Mouse (Mus musculus) liver, embryonic 13.5 days (tissue): ENCODE data around the gene Themis2. TPM values are rescaled to one million over a fixed set of nuclear protein-coding genes. Genes with fewer than 3 reads are reported as not detected.

Source experiments
- ATAC-seq: fragments of 200-750 bp; cut with Nextera tagmentation; 2 replicates; pipeline ENCODE4 v1.8.0; 2017; ENCODE audit warnings: low read depth, mild to moderate bottlenecking, moderate number of reproducible peaks, moderate library complexity
- DNase-seq: peaks from one replicate; pipeline ENCODE4 v3.0.0; 2022
- H3K27ac ChIP-seq: fragments of 300-500 bp; sonication (generic); 2 replicates; pipeline ENCODE4 v1.5.1; 2015; ENCODE audit warnings: moderate library complexity, mild to moderate bottlenecking, inconsistent platforms
- H3K27me3 ChIP-seq: fragments of 300-500 bp; sonication (generic); 2 replicates; pipeline ENCODE4 v1.6.1; 2015; ENCODE audit warnings: mild to moderate bottlenecking, inconsistent platforms
- H3K36me3 ChIP-seq: fragments of 300-500 bp; sonication (generic); 2 replicates; pipeline ENCODE4 v1.6.1; 2015; ENCODE audit warnings: mild to moderate bottlenecking, inconsistent platforms
- H3K4me1 ChIP-seq: fragments of 300-500 bp; sonication (generic); replicated peaks from 2 replicates; pipeline ENCODE4 v1.6.1; 2015; ENCODE audit warnings: inconsistent platforms
- H3K4me2 ChIP-seq: fragments of 300-500 bp; sonication (generic); 2 replicates; pipeline ENCODE4 v1.6.1; 2015; ENCODE audit warnings: inconsistent platforms, mild to moderate bottlenecking, moderate library complexity
- H3K4me3 ChIP-seq: fragments of 300-500 bp; sonication (generic); replicated peaks from 2 replicates; pipeline ENCODE4 v1.5.1; 2015; ENCODE audit warnings: mild to moderate bottlenecking, inconsistent platforms
- H3K9ac ChIP-seq: fragments of 300-500 bp; sonication (generic); 2 replicates; pipeline ENCODE4 v1.6.1; 2015; ENCODE audit warnings: mild to moderate bottlenecking, inconsistent platforms
- H3K9me3 ChIP-seq: fragments of 300-500 bp; sonication (generic); replicated peaks from 2 replicates; pipeline ENCODE4 v1.6.1; 2016; ENCODE audit warnings: inconsistent platforms
- WGBS: fragments of 180-500 bp; shearing (Covaris S2); methylation state at CpG from one replicate; pipeline ENCODE4 v1.1.7; 2015; ENCODE audit not compliant: insufficient replicate concordance; 5-methylcytosine and 5-hydroxymethylcytosine counted together
- polyA plus RNA-seq: library from polyadenylated mRNA; unstranded; fragments of >200 nt; fragmentation: Nextera tagmentation; extraction: Ambion mirVana; gene quantifications from 2 replicates; pipeline ENCODE4 v1.2.1, GENCODE M21; 2015

Themis2 gene
- 1.7 and 2.4 TPM in 2 replicates for polyA plus RNA-seq

GRCm38 (mm10) chr4:132796196-132796886 is at the start of gene Themis2:
Gene Themis2 (minus strand): TSS chr4:132796387.
- Histone ChIP-seq H3K4me1 (peaks cover 26% of the 10 kb centered on the region), H3K36me3 (no peaks in the 10 kb centered on the region), H3K9ac (peak within 1 kb of the TSS; percentile 46; the same call in 1 of the 2 replicates), H3K4me3 (peak within 1 kb of the TSS; percentile 53), H3K27ac (no peak within 1 kb of the TSS), H3K27me3 (peaks cover 31% of the 10 kb centered on the region), H3K4me2 (peak within 1 kb of the TSS; percentile 74), H3K9me3 (no peaks in the 10 kb centered on the region)
- WGBS: under 1% methylated on average over 21 of the region's 21 CpGs
- ATAC-seq (peak; percentile 81), DNase-seq (peak; percentile 86)

DNA sequence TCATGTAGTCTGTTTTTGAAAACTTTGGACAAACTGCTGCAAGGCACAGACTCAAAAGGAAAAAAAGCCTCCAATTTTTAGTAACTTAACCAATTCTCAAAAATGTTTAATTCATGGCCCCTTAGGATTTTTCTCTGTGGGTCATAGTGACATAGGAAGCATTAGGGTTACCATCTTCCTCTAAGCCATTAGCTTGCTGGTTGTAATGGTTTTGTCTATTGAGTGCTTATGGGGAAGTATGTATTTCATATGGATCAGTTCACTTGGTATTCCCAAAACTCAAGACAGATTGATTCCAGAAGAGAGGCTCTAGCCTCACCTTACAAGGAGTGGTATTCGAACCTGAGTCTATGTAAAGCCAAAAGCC is 47.5 kb upstream of the Themis2 start:
- Histone ChIP-seq H3K4me3 (peak overlapping the region; percentile 89), H3K9ac (peak overlapping the region; percentile 90), H3K36me3 (peaks cover 18% of the 10 kb centered on the region), H3K4me2 (peak overlapping the region; percentile 85), H3K27ac (peak overlapping the region; percentile 78; the same call in 1 of the 2 replicates), H3K27me3 (no peaks in the 10 kb centered on the region), H3K9me3 (no peaks in the 10 kb centered on the region), H3K4me1 (peaks cover 29% of the 10 kb centered on the region)
- ATAC-seq: no peak
- 67% methylated on average over 1 of the region's 1 CpGs for WGBS
- no peak for DNase-seq

- under 1% methylated on average over 40 of the region's 40 CpGs for WGBS
- peak; percentile 81 for DNase-seq
These were observed 47.0 kb upstream of the Themis2 start, which contains the start of gene Ppp1r8 for GRCm38 (mm10) chr4:132842970-132843704. Gene Ppp1r8 (minus strand): TSS chr4:132843169.

GRCm38 (mm10) chr4:132842281-132842906 is 46.2 kb upstream of the Themis2 start:
- Histone ChIP-seq H3K4me3 (peak overlapping the region; percentile 89), H3K27me3 (no peaks in the 10 kb centered on the region), H3K4me1 (peaks cover 29% of the 10 kb centered on the region), H3K9ac (peak overlapping the region; percentile 90), H3K9me3 (no peaks in the 10 kb centered on the region), H3K4me2 (peak overlapping the region; percentile 85), H3K27ac (peak overlapping the region; percentile 78), H3K36me3 (peaks cover 31% of the 10 kb centered on the region)
- peak; percentile 22 for DNase-seq
- WGBS: under 1% methylated on average over 30 of the region's 30 CpGs
- peak; percentile 45; the same call in 1 of the 2 replicates for ATAC-seq

More at GRCm38 (mm10) chr4:132842970-132843704, 47.0 kb upstream of the Themis2 start, which contains the start of gene Ppp1r8:
- Histone ChIP-seq H3K4me3 (peak within 1 kb of the TSS; percentile 89), H3K36me3 (peaks cover 24% of the 10 kb centered on the region), H3K4me1 (peaks cover 29% of the 10 kb centered on the region), H3K9me3 (no peaks in the 10 kb centered on the region), H3K27ac (peak within 1 kb of the TSS; percentile 78), H3K9ac (peak within 1 kb of the TSS; percentile 90), H3K27me3 (no peaks in the 10 kb centered on the region), H3K4me2 (peak within 1 kb of the TSS; percentile 85)
- peak; percentile 97 for ATAC-seq

GRCm38 (mm10) chr4:132841493-132841892 is 45.3 kb upstream of the Themis2 start:
- Histone ChIP-seq H3K4me3 (peak overlapping the region; percentile 89), H3K27me3 (no peaks in the 10 kb centered on the region), H3K36me3 (peaks cover 40% of the 10 kb centered on the region), H3K9me3 (0 out of 2 replicates have a peak, but pooled peaks cover 4% of the 10 kb centered on the region), H3K4me2 (peak overlapping the region; percentile 85), H3K4me1 (peaks cover 29% of the 10 kb centered on the region), H3K27ac (0 out of 2 replicates have a peak overlapping the region, but pooled peaks have one; percentile 78), H3K9ac (peak overlapping the region; percentile 90)
- DNase-seq (no peak), ATAC-seq (no peak)
- 60% methylated on average over 3 of the region's 3 CpGs for WGBS

GRCm38 (mm10) chr4:132823614-132824366 is 27.6 kb upstream of the Themis2 start:
- no peaks in the 10 kb centered on the region for H3K4me1 ChIP-seq
- DNase-seq (peak; percentile 69), ATAC-seq (peak; percentile 73)
- H3K36me3 ChIP-seq: peaks cover 38% of the 10 kb centered on the region
- no peak overlapping the region for H3K9ac ChIP-seq
- no peak overlapping the region for H3K27ac ChIP-seq
- H3K9me3 ChIP-seq: no peaks in the 10 kb centered on the region
- H3K4me3 ChIP-seq: no peak overlapping the region
- no peak overlapping the region for H3K4me2 ChIP-seq
- WGBS: 49% methylated on average over 8 of the region's 8 CpGs
- no peaks in the 10 kb centered on the region for H3K27me3 ChIP-seq

DNA sequence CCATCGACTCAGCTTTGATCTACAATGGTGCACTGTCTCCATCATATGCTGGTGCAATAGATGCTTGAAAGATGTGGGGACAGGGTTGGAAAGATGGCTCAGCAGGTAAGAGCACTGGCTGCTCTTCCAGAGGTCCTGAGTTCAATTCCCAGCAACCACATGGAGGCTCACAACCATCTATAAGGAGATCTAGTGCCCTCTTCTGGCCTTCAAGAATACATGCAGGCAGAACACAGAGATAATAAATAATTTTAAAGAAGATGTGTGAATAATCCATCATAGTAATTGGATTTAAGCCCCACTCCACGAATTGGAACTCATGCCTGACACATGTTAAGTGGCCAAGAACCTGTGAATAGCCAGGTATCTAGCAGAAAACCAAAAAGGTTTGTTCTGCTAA is 22.3 kb upstream of the Themis2 start:
- Histone ChIP-seq H3K4me2 (no peak overlapping the region), H3K27me3 (no peaks in the 10 kb centered on the region), H3K4me1 (no peaks in the 10 kb centered on the region), H3K36me3 (no peaks in the 10 kb centered on the region), H3K4me3 (no peak overlapping the region), H3K9ac (no peak overlapping the region), H3K9me3 (no peaks in the 10 kb centered on the region), H3K27ac (no peak overlapping the region)
- no peak for ATAC-seq
- 42% methylated on average over 2 of the region's 2 CpGs for WGBS
- no peak for DNase-seq

DNA sequence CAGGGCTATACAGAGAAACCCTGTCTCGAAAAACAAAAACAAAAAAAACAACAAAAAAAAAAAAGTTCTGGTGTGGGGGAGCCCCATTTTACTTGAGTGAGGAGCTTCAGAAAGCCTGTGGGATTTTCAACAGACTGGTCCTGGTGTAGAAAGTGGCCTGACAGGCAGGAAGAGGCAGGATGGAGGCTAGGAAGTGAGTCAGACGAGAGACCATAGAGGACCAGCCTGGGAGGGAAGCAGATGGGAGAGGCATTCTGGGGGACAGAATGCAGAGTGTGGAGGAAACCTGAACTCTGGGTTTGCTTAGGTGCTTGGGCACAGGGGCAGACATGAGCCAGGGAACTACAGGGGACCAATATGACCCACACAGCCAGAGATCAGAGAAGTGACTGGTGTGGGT is 20.7 kb upstream of the Themis2 start:
- H3K4me3 ChIP-seq: no peak overlapping the region
- no peak for ATAC-seq
- H3K4me1 ChIP-seq: no peaks in the 10 kb centered on the region
- no peak overlapping the region for H3K27ac ChIP-seq
- 35% methylated on average over 2 of the region's 2 CpGs for WGBS
- H3K9ac ChIP-seq: no peak overlapping the region
- H3K9me3 ChIP-seq: no peaks in the 10 kb centered on the region
- H3K4me2 ChIP-seq: no peak overlapping the region
- no peaks in the 10 kb centered on the region for H3K27me3 ChIP-seq
- H3K36me3 ChIP-seq: no peaks in the 10 kb centered on the region
- DNase-seq: no peak

DNA sequence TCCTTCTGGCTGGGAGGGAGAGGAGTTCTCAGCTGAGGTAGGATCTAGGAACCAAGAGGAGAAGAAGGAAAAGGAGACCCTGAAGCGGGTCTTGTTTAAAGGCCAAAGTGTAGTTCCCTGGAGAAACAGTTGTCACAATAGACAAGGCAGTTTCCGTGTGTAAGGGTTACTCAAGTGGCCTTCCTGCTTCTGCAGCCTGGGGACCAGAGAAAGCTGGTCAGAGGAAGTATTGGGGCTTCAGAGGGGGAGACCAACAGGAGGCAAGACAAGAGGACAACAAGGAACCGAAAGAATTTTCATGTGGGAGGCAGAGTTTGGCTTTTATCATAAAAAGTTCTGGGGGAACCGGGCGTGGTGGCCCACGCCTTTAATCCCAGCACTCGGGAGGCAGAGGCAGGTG is 20.2 kb upstream of the Themis2 start:
- peak overlapping the region; percentile 38 for H3K27ac ChIP-seq
- no peak overlapping the region for H3K4me3 ChIP-seq
- H3K9me3 ChIP-seq: no peaks in the 10 kb centered on the region
- H3K4me1 ChIP-seq: no peaks in the 10 kb centered on the region
- no peak overlapping the region for H3K4me2 ChIP-seq
- DNase-seq (no peak), ATAC-seq (no peak)
- 49% methylated on average over 7 of the region's 7 CpGs for WGBS
- no peaks in the 10 kb centered on the region for H3K27me3 ChIP-seq
- H3K9ac ChIP-seq: no peak overlapping the region
- H3K36me3 ChIP-seq: no peaks in the 10 kb centered on the region

DNA sequence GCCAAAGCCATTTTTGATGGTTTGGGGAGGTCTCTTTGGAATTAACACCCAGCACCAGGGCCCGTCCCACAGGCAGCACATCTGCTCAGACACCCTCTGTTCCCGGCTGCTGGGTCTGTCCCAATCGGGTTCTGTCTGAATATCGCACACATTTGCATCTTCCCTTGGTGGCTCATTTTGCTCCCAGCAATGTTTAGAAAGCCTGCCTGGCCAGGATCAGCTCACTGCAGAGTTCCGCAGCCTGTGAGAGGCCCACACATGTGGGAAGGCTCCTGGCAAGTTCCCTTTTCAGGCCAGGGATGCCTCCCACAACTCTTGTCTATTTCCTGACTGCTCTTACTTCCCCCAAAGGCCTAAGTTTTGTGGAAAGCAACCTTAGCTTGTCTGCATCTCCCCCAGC is 13.4 kb upstream of the Themis2 start:
- ATAC-seq (no peak), DNase-seq (no peak)
- no peak overlapping the region for H3K4me2 ChIP-seq
- H3K36me3 ChIP-seq: no peaks in the 10 kb centered on the region
- H3K9me3 ChIP-seq: no peaks in the 10 kb centered on the region
- peak overlapping the region; percentile 34; the same call in 1 of the 2 replicates for H3K27ac ChIP-seq
- no peak overlapping the region for H3K4me3 ChIP-seq
- 55% methylated on average over 5 of the region's 5 CpGs for WGBS
- H3K4me1 ChIP-seq: peaks cover 15% of the 10 kb centered on the region; the same call in 1 of the 2 replicates
- no peak overlapping the region for H3K9ac ChIP-seq
- H3K27me3 ChIP-seq: no peaks in the 10 kb centered on the region
